Mouse (Mus musculus): ENCODE measurements at regions not wholly inside any gene's neighbourhood (a gene's known extent, or its start where the extent isn't known, plus 50 kb on each side); places are given as distances from the start of the nearest gene placed in this dataset.

DNA sequence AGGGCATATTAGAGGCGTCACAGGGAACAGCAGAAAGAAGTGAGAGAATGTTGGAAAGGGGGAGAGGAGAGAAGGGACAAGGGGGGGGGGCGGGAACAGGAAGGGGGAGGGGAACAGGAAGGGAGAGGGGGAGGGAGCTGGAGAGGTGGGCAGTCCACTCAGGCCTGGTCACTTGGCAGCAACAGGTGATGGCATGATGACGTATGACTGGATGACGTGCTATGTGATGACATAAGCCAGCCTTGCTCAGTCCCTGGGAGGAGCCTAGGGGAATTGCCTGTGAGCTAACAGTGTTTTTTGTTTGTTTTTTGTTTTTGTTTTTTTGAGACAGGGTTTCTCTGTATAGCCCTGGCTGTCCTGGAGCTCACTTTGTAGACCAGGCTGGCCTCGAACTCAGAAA is 80.6 kb downstream of the Sik1 start:
- no peaks in the 10 kb centered on the region for H3K36me3 ChIP-seq (replicated peaks in 1 of 2; ENCODE audit: control insufficient read depth in 1 of 2, insufficient read depth in 1 of 2, low read length in 1 of 2)
- no peak for DNase-seq (ENCODE audit: extremely low read depth)
- peaks cover 27 to 48% of the 10 kb centered on the region in 2 experiments for H3K4me1 ChIP-seq (ENCODE audit: control insufficient read depth in 1 of 2, insufficient read depth in 2 of 2)
- no peak overlapping the region for H3K4me3 ChIP-seq (replicated peaks in 1 of 3; ENCODE audit: low read depth in 2 of 3, low read length in 2 of 3, poor library complexity in 1 of 3)
- TF ChIP-seq ETS1 (conservative IDR thresholded peaks at IDR 0.05; ENCODE audit: low read depth, low read length) (no peak), POLR2A (IDR thresholded peaks at IDR 0.05; ENCODE audit: low read depth, low read length) (no peak), ELF1 (IDR thresholded peaks at IDR 0.05; ENCODE audit: low read depth, low read length) (no peak), TBP (conservative IDR thresholded peaks at IDR 0.05; ENCODE audit: low read depth, low read length) (no peak), ZMIZ1 (IDR thresholded peaks at IDR 0.05; ENCODE audit: low read depth, low read length) (no peak), SIN3A (IDR thresholded peaks at IDR 0.05; ENCODE audit: low read length) (no peak), KAT2A (IDR thresholded peaks at IDR 0.05; ENCODE audit: insufficient replicate concordance, low read length) (no peak), MYC (IDR thresholded peaks at IDR 0.05; ENCODE audit: low read depth, low read length) (no peak), MAX (IDR thresholded peaks at IDR 0.05; ENCODE audit: low read length) (no peak)
- in situ Hi-C loops (cut with MboI; ENCODE audit: low pct_ligation_motif_present, low pct_unique_long_range_greater_than_20kb, low sequenced_read_pairs) (no loop called here), dilution Hi-C loops (cut with MboI; ENCODE audit: extremely low pct_ligation_motif_present, extremely low pct_unique_long_range_greater_than_20kb, low sequenced_read_pairs) (no loop called here)
- H3K4me2 ChIP-seq (ENCODE audit: insufficient read depth, low read depth, poor library complexity, severe bottlenecking) = no peak overlapping the region
- H3K27me3 ChIP-seq (replicated peaks) = no peaks in the 10 kb centered on the region
- H3K9me3 ChIP-seq (replicated peaks; ENCODE audit: low read length) = peaks cover 14% of the 10 kb centered on the region
- no peak overlapping the region for H3K27ac ChIP-seq (ENCODE audit: insufficient read depth, low read depth)
- H3K79me2 ChIP-seq (replicated peaks; ENCODE audit: control insufficient read depth, extremely low read depth, insufficient read depth, poor library complexity, severe bottlenecking) = no peaks in the 10 kb centered on the region
- H3K9ac ChIP-seq (ENCODE audit: insufficient read depth, low read depth) = no peak overlapping the region

DNA sequence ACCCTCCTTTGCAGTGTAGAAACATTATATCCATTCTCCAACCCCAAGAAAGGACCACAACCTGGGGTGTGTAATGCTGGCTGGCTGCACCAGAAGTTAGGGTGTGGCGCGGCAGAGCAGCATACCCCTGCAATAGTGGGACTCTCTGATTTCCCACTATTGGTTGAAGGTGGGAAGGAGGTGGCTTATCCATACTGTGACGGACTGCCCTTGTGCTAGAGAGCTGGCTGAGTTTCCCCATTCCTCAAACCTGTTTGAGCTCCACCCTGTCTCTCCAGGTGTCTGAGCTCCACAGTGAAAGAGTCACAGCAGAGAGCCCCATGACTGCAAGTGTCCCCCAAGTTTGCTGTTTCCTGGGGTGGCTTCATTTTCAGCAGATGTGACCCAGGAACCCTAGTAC is 79.6 kb downstream of the Sik1 start:
- Histone ChIP-seq H3K9ac (ENCODE audit: insufficient read depth, low read depth) (no peak overlapping the region), H3K27me3 (replicated peaks) (no peaks in the 10 kb centered on the region), H3K9me3 (replicated peaks; ENCODE audit: low read length) (peaks cover 10% of the 10 kb centered on the region), H3K4me2 (ENCODE audit: insufficient read depth, low read depth, poor library complexity, severe bottlenecking) (no peak overlapping the region), H3K36me3 (replicated peaks in 1 of 2; ENCODE audit: control insufficient read depth in 1 of 2, insufficient read depth in 1 of 2, low read length in 1 of 2) (no peaks in the 10 kb centered on the region), H3K79me2 (replicated peaks; ENCODE audit: control insufficient read depth, extremely low read depth, insufficient read depth, poor library complexity, severe bottlenecking) (no peaks in the 10 kb centered on the region), H3K27ac (ENCODE audit: insufficient read depth, low read depth) (no peak overlapping the region), H3K4me3 (replicated peaks in 1 of 3; ENCODE audit: low read depth in 2 of 3, low read length in 2 of 3, poor library complexity in 1 of 3) (no peak overlapping the region), H3K4me1 (ENCODE audit: control insufficient read depth in 1 of 2, insufficient read depth in 2 of 2) (peaks cover 30 to 48% of the 10 kb centered on the region in 2 experiments)
- in situ Hi-C loops (cut with MboI; ENCODE audit: low pct_ligation_motif_present, low pct_unique_long_range_greater_than_20kb, low sequenced_read_pairs) = no loop called here
- TF ChIP-seq MXI1 (IDR thresholded peaks at IDR 0.05; ENCODE audit: low read depth, low read length) (no peak), JUN (IDR thresholded peaks at IDR 0.05; ENCODE audit: insufficient read depth, low read depth, low read length) (no peak), POLR2A (IDR thresholded peaks at IDR 0.05; ENCODE audit: low read depth, low read length) (no peak), PAX5 (IDR thresholded peaks at IDR 0.05; ENCODE audit: low read length) (no peak), EP300 (IDR thresholded peaks at IDR 0.05; ENCODE audit: low read length) (no peak), NRF1 (IDR thresholded peaks at IDR 0.05; ENCODE audit: low read depth, low read length) (no peak), ETS1 (conservative IDR thresholded peaks at IDR 0.05; ENCODE audit: low read depth, low read length) (no peak), ZC3H11A (IDR thresholded peaks at IDR 0.05; ENCODE audit: low read depth, low read length) (no peak), SMC3 (IDR thresholded peaks at IDR 0.05; ENCODE audit: low read depth, low read length) (no peak), SIN3A (IDR thresholded peaks at IDR 0.05; ENCODE audit: low read length) (no peak), USF2 (conservative IDR thresholded peaks at IDR 0.05; ENCODE audit: low read depth, low read length) (no peak), MAX (IDR thresholded peaks at IDR 0.05; ENCODE audit: low read length) (no peak), ZNF384 (IDR thresholded peaks at IDR 0.05; ENCODE audit: low read depth, low read length) (no peak), MAZ (IDR thresholded peaks at IDR 0.05; ENCODE audit: low read depth, low read length) (no peak), USF1 (IDR thresholded peaks at IDR 0.05; ENCODE audit: low read depth, low read length) (no peak), MEF2A (IDR thresholded peaks at IDR 0.05; ENCODE audit: borderline replicate concordance, low read depth, low read length) (no peak)
- dilution Hi-C loops (cut with MboI; ENCODE audit: extremely low pct_ligation_motif_present, extremely low pct_unique_long_range_greater_than_20kb, low sequenced_read_pairs) = no loop called here
- no peak for DNase-seq (ENCODE audit: extremely low read depth)
